Mouse (Mus musculus): ENCODE measurements around the gene Gucy2d.

The Gucy2d gene

DNA sequence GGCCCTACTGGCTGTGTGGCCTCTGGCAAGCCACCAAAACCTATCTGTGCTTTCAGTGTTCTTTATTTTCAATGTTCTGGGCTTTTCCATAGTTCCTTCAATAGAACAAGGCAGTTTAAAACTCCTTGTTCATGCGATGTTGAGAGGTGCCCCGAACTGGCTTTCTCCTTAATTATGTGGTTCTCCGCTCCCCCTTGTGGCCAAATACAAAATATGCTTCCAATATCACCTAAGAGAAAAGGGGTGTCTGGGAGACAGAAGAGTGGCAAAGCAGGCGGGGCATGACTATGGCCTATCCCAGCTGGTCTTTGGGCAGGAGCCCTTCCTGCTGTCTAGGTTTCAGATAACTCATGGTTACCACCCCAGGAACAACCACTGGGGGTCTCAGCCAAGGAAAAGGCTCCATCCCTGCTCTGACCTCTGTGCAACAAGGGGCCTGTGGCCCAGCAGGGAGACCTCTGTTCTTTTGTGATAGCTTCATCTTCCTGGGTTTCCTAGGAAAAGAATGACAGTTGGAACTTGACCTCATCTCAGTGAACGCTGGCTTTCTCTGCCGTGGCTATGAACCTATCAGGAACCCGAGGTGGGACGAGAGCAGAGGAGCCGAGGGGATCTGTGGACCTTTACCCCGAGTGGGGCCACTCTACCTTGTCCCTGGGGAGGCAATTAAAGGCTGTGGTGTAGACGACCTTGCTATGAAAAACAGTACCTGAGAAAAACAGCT is 7.5 kb downstream of the Gucy2d start:
- DNase-seq = peak; percentile 12

DNA sequence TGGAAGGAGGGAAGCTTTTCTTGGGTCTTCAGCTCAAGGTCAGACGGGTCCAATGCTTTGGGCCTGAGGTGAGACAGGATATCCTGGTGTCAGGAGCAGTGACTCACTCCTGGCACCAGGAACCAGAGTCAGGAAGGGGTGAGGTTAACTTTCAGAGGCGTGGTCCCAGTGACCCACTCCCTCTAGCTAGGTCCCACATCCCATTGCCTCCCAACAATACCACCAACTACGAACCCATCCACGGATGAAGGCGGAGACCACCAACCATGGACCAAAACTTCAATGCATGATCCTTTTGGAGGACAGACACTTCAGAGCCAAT is 8.1 kb downstream of the Gucy2d start:
- no peak for DNase-seq

GRCm38 (mm10) chr7:98449696-98450095 is 9.5 kb downstream of the Gucy2d start:
- DNase-seq = no peak

GRCm38 (mm10) chr7:98454397-98455120 is 14.3 kb downstream of the Gucy2d start:
- no peak for DNase-seq

- DNase-seq = no peak
Measured at GRCm38 (mm10) chr7:98460319-98460718, 20.1 kb downstream of the Gucy2d start.

- DNase-seq = no peak
Measured at GRCm38 (mm10) chr7:98469089-98469488, 28.9 kb downstream of the Gucy2d start.

GRCm38 (mm10) chr7:98472529-98472928 is 32.3 kb downstream of the Gucy2d start:
- DNase-seq = no peak

- no peak for DNase-seq
Measured at GRCm38 (mm10) chr7:98474558-98474957, 34.3 kb downstream of the Gucy2d start.

DNA sequence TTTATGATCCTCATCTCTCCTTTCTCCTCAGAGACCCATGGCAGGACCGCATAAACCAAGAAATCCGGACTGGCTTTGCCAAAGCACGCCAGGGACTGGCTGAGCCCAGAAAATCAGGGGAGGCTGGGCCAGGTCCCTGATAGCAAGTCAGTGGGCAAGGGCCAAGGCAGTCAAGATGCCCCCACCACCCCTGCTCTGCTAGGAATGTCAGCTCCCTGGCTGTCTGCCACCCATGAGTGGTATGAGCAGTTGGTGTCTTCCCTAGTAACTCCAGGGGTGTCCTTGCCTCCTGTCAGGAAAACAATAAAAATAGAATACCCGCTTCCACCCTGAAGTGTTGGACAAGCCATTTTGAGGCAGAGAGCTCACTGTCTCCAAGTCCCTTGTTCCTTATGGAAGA is 36.9 kb downstream of the Gucy2d start:
- DNase-seq = no peak

GRCm38 (mm10) chr7:98480481-98480880 is 40.3 kb downstream of the Gucy2d start:
- DNase-seq = no peak

DNA sequence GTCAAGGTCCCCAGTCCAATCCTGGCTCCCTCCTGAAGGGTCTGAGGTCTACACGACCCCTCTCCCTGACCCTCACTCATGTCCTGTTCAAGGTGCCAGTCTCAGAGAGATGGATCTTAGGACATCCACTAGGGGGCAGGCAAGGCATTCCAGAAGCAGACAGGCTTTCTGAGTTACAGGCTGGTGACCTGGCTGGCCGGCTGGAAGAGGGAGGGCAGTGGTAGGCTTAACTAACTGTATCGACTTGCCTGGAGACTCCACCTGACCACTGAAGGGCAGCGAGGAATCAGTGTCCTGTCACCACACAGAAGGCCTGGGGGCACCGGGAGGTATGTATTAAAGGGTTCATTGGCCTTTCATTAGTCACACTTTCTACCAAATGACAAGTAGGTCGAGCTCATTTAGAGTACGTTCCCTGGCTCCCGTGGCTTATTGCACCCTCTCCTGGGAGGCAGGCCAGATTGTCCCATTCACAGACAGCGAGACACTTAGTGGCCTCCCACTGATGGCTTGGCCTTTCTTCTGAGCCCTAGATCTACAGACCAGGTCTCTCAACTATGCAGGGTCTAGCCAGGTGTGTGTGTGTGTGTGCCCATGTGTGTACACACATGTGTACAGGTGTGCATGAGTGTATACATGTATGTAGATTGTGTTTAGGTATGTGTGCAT is 41.0 kb downstream of the Gucy2d start:
- DNase-seq = peak; percentile 73

- no peak for DNase-seq
Measured at GRCm38 (mm10) chr7:98481861-98482260, 41.6 kb downstream of the Gucy2d start.

GRCm38 (mm10) chr7:98482551-98483267 is 42.5 kb downstream of the Gucy2d start:
- DNase-seq = no peak

- DNase-seq = no peak
Measured at GRCm38 (mm10) chr7:98483268-98483607, 43.0 kb downstream of the Gucy2d start.

GRCm38 (mm10) chr7:98484878-98485277 is 44.7 kb downstream of the Gucy2d start:
- DNase-seq = no peak

DNA sequence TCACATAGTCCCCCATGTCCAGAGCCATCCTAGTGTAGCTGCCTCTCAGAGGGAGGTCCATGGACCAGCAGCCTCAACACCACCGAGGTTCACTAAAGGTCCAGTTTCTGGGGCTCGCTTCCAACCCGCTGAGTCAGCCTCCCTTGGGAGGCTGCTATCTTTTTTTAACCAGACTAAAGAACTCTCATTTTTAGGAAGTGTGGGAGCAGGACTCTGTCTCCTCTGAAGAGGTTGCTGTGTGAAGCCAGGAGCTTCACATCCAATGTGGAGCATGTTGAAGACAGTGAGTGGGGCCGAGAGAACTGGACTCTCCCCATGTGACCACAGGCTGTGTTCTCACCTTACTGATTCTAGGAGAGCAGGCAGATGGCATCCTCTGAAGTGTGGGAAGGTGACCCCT is 45.3 kb downstream of the Gucy2d start:
- DNase-seq = peak; percentile 58

DNA sequence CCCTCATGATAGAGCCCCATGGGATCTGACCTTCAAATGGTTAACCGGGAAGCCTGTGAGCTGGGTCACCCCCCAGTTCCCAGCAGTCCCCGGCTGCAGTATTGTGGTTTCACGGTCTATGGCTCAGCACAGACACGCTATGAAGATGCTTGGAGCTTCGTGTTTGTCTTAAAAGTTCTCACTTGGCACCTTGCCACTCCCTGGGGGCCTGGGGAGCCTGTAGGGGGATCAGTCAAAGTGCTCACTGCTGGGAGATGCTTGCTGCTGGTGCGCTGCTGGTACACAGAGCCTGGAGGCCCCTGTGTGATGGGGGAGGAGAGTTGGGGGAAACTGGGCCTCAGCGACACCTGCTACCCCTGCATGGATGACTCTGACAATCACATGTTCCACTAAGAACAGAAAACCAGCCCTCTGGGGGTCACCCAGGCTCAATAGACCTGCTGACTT is 46.3 kb downstream of the Gucy2d start:
- no peak for DNase-seq

- no peak for DNase-seq
Measured at GRCm38 (mm10) chr7:98487202-98487980, 47.2 kb downstream of the Gucy2d start.

GRCm38 (mm10) chr7:98488398-98489130 is 48.3 kb downstream of the Gucy2d start:
- no peak for DNase-seq

GRCm38 (mm10) chr7:98489131-98489530 is 48.9 kb downstream of the Gucy2d start, which contains the start of gene Lrrc32:
Lrrc32 (plus strand) TSS chr7:98489283.
- DNase-seq = no peak

DNA sequence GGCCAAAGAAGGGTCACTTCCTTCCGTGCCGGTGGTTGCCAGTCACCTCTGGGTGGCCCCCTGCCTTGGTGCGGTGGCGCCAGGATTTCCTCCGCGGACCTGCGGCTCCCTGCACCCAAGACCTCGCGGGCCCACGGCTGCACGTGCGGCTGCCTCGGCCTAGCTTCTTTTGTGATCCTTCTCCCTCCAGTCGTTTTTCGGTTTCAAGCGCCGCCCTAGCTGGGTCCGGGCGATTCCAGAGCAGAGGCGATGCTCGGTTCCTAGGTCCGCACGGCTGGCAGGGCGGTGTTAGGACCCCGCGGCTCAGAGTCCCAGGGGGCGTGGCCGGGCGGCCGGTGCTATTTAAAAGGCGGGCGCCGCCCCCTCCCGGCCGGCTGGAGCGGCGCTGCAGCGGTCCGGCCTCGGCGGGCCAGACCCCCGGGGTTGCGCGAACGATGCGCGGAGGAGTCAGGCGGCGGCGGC is 49.4 kb downstream of the Gucy2d start:
- peak; percentile 72 for DNase-seq

DNA sequence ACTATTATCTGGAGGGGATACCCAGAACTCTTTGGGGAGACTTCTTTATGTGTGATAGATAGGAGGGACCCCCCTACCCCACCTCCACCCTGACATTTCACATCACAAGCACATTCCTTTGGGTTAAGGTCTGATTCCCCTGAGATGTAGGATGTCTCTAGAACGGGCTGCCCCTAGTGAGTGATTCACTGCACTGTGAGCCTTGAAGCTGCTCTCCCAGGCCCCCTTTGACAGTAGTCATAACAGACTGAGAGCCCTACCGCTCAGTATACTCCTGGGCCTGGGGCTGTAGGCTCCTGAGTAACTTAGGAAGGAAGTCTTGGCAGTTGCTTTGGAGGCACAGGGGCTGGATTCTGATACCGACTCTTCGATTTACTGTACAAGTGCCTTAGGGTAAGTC is 50.1 kb downstream of the Gucy2d start:
- DNase-seq = no peak
